Comparison of ENCODE assay signal across 15 mouse cellular contexts in genomic region chr11:7473832-7474545, GRCm38 (mm10).
DNase-seq lines count a peak whose midpoint lies in the region; ATAC-seq and TF ChIP-seq lines count a peak whose summit lies in the region.
"Had no signal": no experiment of that assay in that cellular context is flagged by ENCODE, and none has a peak within 500 bp of the region (broad histone marks: within the 10 kb centered on the region; RNA-seq: fewer than 3 reads in every experiment).

No protein-coding gene starts in this region.

- no peak for ATAC-seq in kidney, embryonic 14.5 days (ENCODE audit: low FRiP score, low TSS enrichment)
- ATAC-seq in intestine, embryonic 15.5 days, result peak; percentile 92
- ATAC-seq: hindbrain, embryonic 16.5 days; Patski had no signal

- H3K4me2 ChIP-seq in kidney, embryonic 14.5 days (replicated peaks; ENCODE audit: low read depth, low read length), result no peak overlapping the region
- no peak overlapping the region for H3K4me2 ChIP-seq in intestine, embryonic 15.5 days (replicated peaks)
- H3K4me2 ChIP-seq: liver, embryonic 15.5 days had no signal

- no peak overlapping the region for H3K4me3 ChIP-seq in kidney, adult 2 months (ENCODE audit: insufficient read depth, low read depth, low read length)
- no peak overlapping the region for H3K4me3 ChIP-seq in kidney, embryonic 14.5 days (ENCODE audit: low read length)
- H3K4me3 ChIP-seq in ES-Bruce4 (ENCODE audit: low read depth, low read length) (no peak overlapping the region), ES-E14 (ENCODE audit: insufficient read depth in 1 of 2, low read depth in 1 of 2, low read length in 2 of 2, poor library complexity in 1 of 2, severe bottlenecking in 1 of 2) (no peak overlapping the region)
- H3K4me3 ChIP-seq in intestine, embryonic 15.5 days (replicated peaks), result no peak overlapping the region
- H3K4me3 ChIP-seq in hindbrain, embryonic 10.5 days, result no peak overlapping the region
- H3K4me3 ChIP-seq: liver, embryonic 15.5 days; megakaryocyte, embryonic 14.5 days had no signal

- 0 out of 2 replicates have a peak, but pooled peaks have one; percentile 29 for TF ChIP-seq EP300 in ES-Bruce4 (IDR thresholded peaks at IDR 0.05; ENCODE audit: insufficient read depth, low read depth, low read length)

- in situ Hi-C loops in ES-E14 (cut with MboI; ENCODE audit: low sequenced_read_pairs in 2 of 2, unreplicated experiment in 2 of 2), result no loop called here

- no peaks in the 10 kb centered on the region for H3K27me3 ChIP-seq in kidney, adult 2 months (replicated peaks; ENCODE audit: control insufficient read depth, insufficient read depth, low read length)
- no peaks in the 10 kb centered on the region for H3K27me3 ChIP-seq in kidney, embryonic 14.5 days (ENCODE audit: control insufficient read depth, insufficient read depth, low read length)
- no peaks in the 10 kb centered on the region for H3K27me3 ChIP-seq in ES-Bruce4 (ENCODE audit: control insufficient read depth, insufficient read depth, low read length, poor library complexity, severe bottlenecking)
- H3K27me3 ChIP-seq in intestine, embryonic 15.5 days (replicated peaks), result no peaks in the 10 kb centered on the region
- H3K27me3 ChIP-seq in hindbrain, embryonic 10.5 days (ENCODE audit: insufficient read depth, poor library complexity, severe bottlenecking), result no peaks in the 10 kb centered on the region
- H3K27me3 ChIP-seq: liver, embryonic 15.5 days; megakaryocyte, embryonic 14.5 days had no signal

- TF ChIP-seq POLR2A in kidney, adult 2 months (IDR thresholded peaks at IDR 0.05; ENCODE audit: low read depth, low read length), result no peak
- TF ChIP-seq POLR2A in ES-Bruce4 (IDR thresholded peaks at IDR 0.05; ENCODE audit: insufficient read depth, low read length), result no peak

- DNase-seq in kidney, adult 2 months, result peak; percentile 15
- peak; percentile 21 for DNase-seq in ES-E14 (ENCODE audit: low read depth, low spot score)
- DNase-seq in hindbrain, embryonic 10.5 days (ENCODE audit: low spot score), result no peak
- DNase-seq in layer of hippocampus, adult 18-20 months (ENCODE audit: low spot score in 2 of 2), result no peak
- DNase-seq: adrenal gland, adult 8-10 months; cerebellum, adult 9-11 months; gastrocnemius, postnatal 36 days; right cerebral cortex, postnatal 14 days had no signal

- no peak overlapping the region for H3K27ac ChIP-seq in kidney, adult 2 months (ENCODE audit: insufficient read depth, low read depth, low read length)
- H3K27ac ChIP-seq in kidney, embryonic 14.5 days (ENCODE audit: low read depth, low read length), result no peak overlapping the region
- H3K27ac ChIP-seq in ES-Bruce4 (ENCODE audit: insufficient read depth, low read length) (no peak overlapping the region), ES-E14 (ENCODE audit: insufficient read depth, low read depth, low read length, poor library complexity, severe bottlenecking) (no peak overlapping the region)
- no peak overlapping the region for H3K27ac ChIP-seq in intestine, embryonic 15.5 days
- H3K27ac ChIP-seq in hindbrain, embryonic 10.5 days, result no peak overlapping the region
- H3K27ac ChIP-seq: liver, embryonic 15.5 days had no signal

- H3K36me3 ChIP-seq in kidney, adult 2 months (ENCODE audit: control insufficient read depth, insufficient read depth, low read length), result no peaks in the 10 kb centered on the region
- H3K36me3 ChIP-seq in kidney, embryonic 14.5 days (ENCODE audit: control insufficient read depth, insufficient read depth, low read length), result no peaks in the 10 kb centered on the region
- H3K36me3 ChIP-seq in ES-Bruce4 (ENCODE audit: control insufficient read depth, insufficient read depth, low read length, poor library complexity, severe bottlenecking), result no peaks in the 10 kb centered on the region
- H3K36me3 ChIP-seq in ES-E14 (ENCODE audit: control insufficient read depth, insufficient read depth, low read length, poor library complexity, severe bottlenecking), result no peaks in the 10 kb centered on the region
- H3K36me3 ChIP-seq in intestine, embryonic 15.5 days, result no peaks in the 10 kb centered on the region
- H3K36me3 ChIP-seq in hindbrain, embryonic 10.5 days, result no peaks in the 10 kb centered on the region
- H3K36me3 ChIP-seq: liver, embryonic 15.5 days had no signal

- TF ChIP-seq CTCF in kidney, adult 2 months (conservative IDR thresholded peaks at IDR 0.05; ENCODE audit: insufficient read depth, insufficient read length, low read depth, low read length), result no peak
- no peak for TF ChIP-seq CTCF in ES-Bruce4 (IDR thresholded peaks at IDR 0.05; ENCODE audit: low read depth, low read length)

- H3K9me3 ChIP-seq in kidney, embryonic 14.5 days (ENCODE audit: control insufficient read depth, low read length), result no peaks in the 10 kb centered on the region
- H3K9me3 ChIP-seq in ES-Bruce4 (replicated peaks; ENCODE audit: control insufficient read depth, insufficient read depth, low read length, poor library complexity, severe bottlenecking), result no peaks in the 10 kb centered on the region
- H3K9me3 ChIP-seq in ES-E14 (ENCODE audit: control insufficient read depth, insufficient read depth, low read depth, low read length), result no peaks in the 10 kb centered on the region
- H3K9me3 ChIP-seq in intestine, embryonic 15.5 days, result no peaks in the 10 kb centered on the region
- no peaks in the 10 kb centered on the region for H3K9me3 ChIP-seq in hindbrain, embryonic 10.5 days
- H3K9me3 ChIP-seq: liver, embryonic 15.5 days had no signal

- no peak overlapping the region for H3K9ac ChIP-seq in kidney, embryonic 14.5 days (ENCODE audit: low read depth, low read length)
- no peak overlapping the region for H3K9ac ChIP-seq in ES-Bruce4 (ENCODE audit: low read depth, poor library complexity, severe bottlenecking)
- H3K9ac ChIP-seq in ES-E14 (ENCODE audit: insufficient read depth, low read depth, low read length, poor library complexity, severe bottlenecking), result no peak overlapping the region
- H3K9ac ChIP-seq in intestine, embryonic 15.5 days, result no peak overlapping the region
- H3K9ac ChIP-seq: liver, embryonic 15.5 days had no signal

- no peaks in the 10 kb centered on the region for H3K4me1 ChIP-seq in kidney, adult 2 months (ENCODE audit: control insufficient read depth, insufficient read depth, low read length)
- H3K4me1 ChIP-seq in kidney, embryonic 14.5 days (ENCODE audit: control insufficient read depth, insufficient read depth, low read length), result no peaks in the 10 kb centered on the region
- H3K4me1 ChIP-seq in ES-Bruce4 (ENCODE audit: control insufficient read depth, insufficient read depth, low read length), result peaks cover 2% of the 10 kb centered on the region
- H3K4me1 ChIP-seq in ES-E14 (ENCODE audit: control insufficient read depth in 2 of 2, insufficient read depth in 2 of 2, low read length in 2 of 2, poor library complexity in 1 of 2), result no peaks in the 10 kb centered on the region; a peak in 1 of 4 replicates
- no peaks in the 10 kb centered on the region for H3K4me1 ChIP-seq in intestine, embryonic 15.5 days (replicated peaks)
- no peaks in the 10 kb centered on the region for H3K4me1 ChIP-seq in hindbrain, embryonic 10.5 days (replicated peaks)
- H3K4me1 ChIP-seq: liver, embryonic 15.5 days; megakaryocyte, embryonic 14.5 days had no signal

- 51% methylated on average over 7 of the region's 7 CpGs for WGBS in kidney, adult 2 months
- 55% methylated on average over 7 of the region's 7 CpGs for WGBS in kidney, embryonic 14.5 days
- WGBS in intestine, embryonic 15.5 days, result 58% methylated on average over 7 of the region's 7 CpGs
- WGBS in hindbrain, embryonic 10.5 days, result 88% methylated on average over 7 of the region's 7 CpGs

TF ChIP-seq in ES-E14, 5 proteins besides CTCF, POLR2A, EP300 and RAD21:
- TF ChIP-seq HCFC1 (IDR thresholded peaks at IDR 0.05; ENCODE audit: borderline replicate concordance, insufficient read depth, low read length) (no peak), ZC3H11A (IDR thresholded peaks at IDR 0.05; ENCODE audit: borderline replicate concordance, low read depth, low read length) (no peak), ZNF384 (IDR thresholded peaks at IDR 0.05; ENCODE audit: low read depth, low read length) (no peak), MAFK (IDR thresholded peaks at IDR 0.05; ENCODE audit: insufficient read depth, low read depth, low read length) (no peak), CHD2 (IDR thresholded peaks at IDR 0.05; ENCODE audit: low read depth, low read length) (no peak)

Comparison
In these comparisons a context has a peak if more than half of its experiments do, and no peak if none do; other contexts are left out.
1. DNase-seq: peak in kidney, adult 2 months (single experiment) and ES-E14 (single experiment); none in hindbrain, embryonic 10.5 days (single experiment) and layer of hippocampus, adult 18-20 months (0 of 2).